Mouse (Mus musculus): ENCODE measurements at regions not wholly inside any gene's neighbourhood (a gene's known extent, or its start where the extent isn't known, plus 50 kb on each side); places are given as distances from the start of the nearest gene placed in this dataset.

DNA sequence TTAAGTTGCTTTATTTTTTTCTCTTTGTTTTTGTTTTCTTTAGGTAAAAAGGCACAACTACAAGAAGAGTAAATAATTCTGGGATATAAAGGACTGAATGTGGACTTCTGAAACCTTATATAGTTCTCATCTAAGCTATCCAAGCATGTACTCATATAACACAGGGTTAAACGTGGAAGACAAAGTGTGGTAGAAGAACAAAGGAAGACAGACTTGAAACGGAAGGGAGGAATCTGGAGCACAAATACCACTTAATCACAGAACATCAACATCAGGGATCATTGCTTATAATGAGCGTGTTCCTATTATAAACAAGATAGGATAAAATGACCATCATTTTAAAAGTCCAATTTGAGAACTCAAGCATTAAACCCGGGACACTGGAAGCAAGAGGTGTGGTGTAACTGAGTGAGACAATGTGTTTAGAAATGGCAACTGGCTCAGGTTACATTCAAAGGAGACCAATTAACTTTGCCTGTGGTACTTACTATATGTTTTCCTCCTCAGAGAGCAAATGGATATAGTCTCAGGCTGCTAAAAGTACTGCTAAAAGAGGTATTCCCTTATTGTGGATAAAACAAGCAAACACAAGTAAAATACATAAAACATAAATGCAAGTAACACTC lies 96.1 kb upstream of the Hdgfl1 start:
- no peak overlapping the region for H3K4me2 ChIP-seq (ENCODE audit: insufficient read depth, low read depth, poor library complexity, severe bottlenecking)
- H3K79me2 ChIP-seq (replicated peaks; ENCODE audit: control insufficient read depth, extremely low read depth, insufficient read depth, poor library complexity, severe bottlenecking): no peaks in the 10 kb centered on the region
- in situ Hi-C loops (cut with MboI; ENCODE audit: low pct_ligation_motif_present, low pct_unique_long_range_greater_than_20kb, low sequenced_read_pairs): no loop called here
- no peak overlapping the region for H3K27ac ChIP-seq (ENCODE audit: insufficient read depth, low read depth)
- H3K9ac ChIP-seq (ENCODE audit: insufficient read depth, low read depth): no peak overlapping the region
- dilution Hi-C loops (cut with MboI; ENCODE audit: extremely low pct_ligation_motif_present, extremely low pct_unique_long_range_greater_than_20kb, low sequenced_read_pairs): no loop called here
- no peaks in the 10 kb centered on the region for H3K27me3 ChIP-seq (replicated peaks)
- H3K4me3 ChIP-seq (replicated peaks in 1 of 3; ENCODE audit: low read depth in 2 of 3, low read length in 2 of 3, poor library complexity in 1 of 3): no peak overlapping the region
- no peak for DNase-seq (ENCODE audit: extremely low read depth)
- no peaks in the 10 kb centered on the region for H3K36me3 ChIP-seq (replicated peaks in 1 of 2; ENCODE audit: control insufficient read depth in 1 of 2, insufficient read depth in 1 of 2, low read length in 1 of 2)
- H3K4me1 ChIP-seq (ENCODE audit: control insufficient read depth in 1 of 2, insufficient read depth in 2 of 2): peaks cover 0 to 5% of the 10 kb centered on the region in 2 experiments; a peak in 1 of 4 replicates
- H3K9me3 ChIP-seq (replicated peaks; ENCODE audit: low read length): no peaks in the 10 kb centered on the region
- no peak for TF ChIP-seq ZC3H11A (IDR thresholded peaks at IDR 0.05; ENCODE audit: low read depth, low read length)
- TF ChIP-seq USF2 (conservative IDR thresholded peaks at IDR 0.05; ENCODE audit: low read depth, low read length): no peak
- TF ChIP-seq CHD1 (IDR thresholded peaks at IDR 0.05; ENCODE audit: low read depth, low read length): no peak
- no peak for TF ChIP-seq CTCF (conservative IDR thresholded peaks at IDR 0.05 in 1 of 2, IDR thresholded peaks at IDR 0.05 in 1 of 2; ENCODE audit: low read depth in 2 of 2, low read length in 2 of 2)
- TF ChIP-seq HCFC1 (IDR thresholded peaks at IDR 0.05; ENCODE audit: low read depth, low read length): no peak
- no peak for TF ChIP-seq PAX5 (IDR thresholded peaks at IDR 0.05; ENCODE audit: low read length)
- no peak for TF ChIP-seq BHLHE40 (IDR thresholded peaks at IDR 0.05; ENCODE audit: low read depth, low read length)
- no peak for TF ChIP-seq POLR2A (IDR thresholded peaks at IDR 0.05; ENCODE audit: low read depth, low read length)
- TF ChIP-seq SMC3 (IDR thresholded peaks at IDR 0.05; ENCODE audit: low read depth, low read length): no peak
- TF ChIP-seq MXI1 (IDR thresholded peaks at IDR 0.05; ENCODE audit: low read depth, low read length): no peak

DNA sequence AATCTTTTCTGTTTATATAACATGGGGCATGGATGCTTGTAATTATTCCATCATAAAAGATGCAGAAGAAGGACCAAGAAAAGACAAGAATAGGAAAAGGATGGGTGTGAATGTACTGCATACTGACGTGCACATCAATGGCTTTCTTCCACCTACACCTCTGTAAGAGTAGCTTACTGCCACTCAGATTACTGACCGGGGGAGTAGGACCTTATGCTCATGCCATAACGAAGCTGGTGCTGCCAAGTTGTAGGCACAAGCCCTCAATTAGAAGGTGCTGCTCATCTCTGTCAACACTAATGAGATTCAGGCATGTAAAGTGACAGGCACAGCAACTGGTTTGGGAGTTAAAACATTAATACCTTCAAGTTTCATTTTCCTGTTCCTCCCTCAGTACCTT lies 97.8 kb upstream of the Hdgfl1 start:
- dilution Hi-C loops (cut with MboI; ENCODE audit: extremely low pct_ligation_motif_present, extremely low pct_unique_long_range_greater_than_20kb, low sequenced_read_pairs): no loop called here
- H3K36me3 ChIP-seq (replicated peaks in 1 of 2; ENCODE audit: control insufficient read depth in 1 of 2, insufficient read depth in 1 of 2, low read length in 1 of 2): no peaks in the 10 kb centered on the region

More for the DNA sequence above, 97.8 kb upstream of the Hdgfl1 start:
- Histone ChIP-seq H3K79me2 (replicated peaks; ENCODE audit: control insufficient read depth, extremely low read depth, insufficient read depth, poor library complexity, severe bottlenecking) (no peaks in the 10 kb centered on the region), H3K4me1 (ENCODE audit: control insufficient read depth in 1 of 2, insufficient read depth in 2 of 2) (peaks cover 0 to 5% of the 10 kb centered on the region in 2 experiments; a peak in 1 of 4 replicates), H3K27me3 (replicated peaks) (no peaks in the 10 kb centered on the region), H3K27ac (ENCODE audit: insufficient read depth, low read depth) (no peak overlapping the region), H3K4me3 (replicated peaks in 1 of 3; ENCODE audit: low read depth in 2 of 3, low read length in 2 of 3, poor library complexity in 1 of 3) (no peak overlapping the region), H3K9me3 (replicated peaks; ENCODE audit: low read length) (no peaks in the 10 kb centered on the region), H3K9ac (ENCODE audit: insufficient read depth, low read depth) (no peak overlapping the region), H3K4me2 (ENCODE audit: insufficient read depth, low read depth, poor library complexity, severe bottlenecking) (no peak overlapping the region)
- in situ Hi-C loops (cut with MboI; ENCODE audit: low pct_ligation_motif_present, low pct_unique_long_range_greater_than_20kb, low sequenced_read_pairs): no loop called here
- TF ChIP-seq CHD1 (IDR thresholded peaks at IDR 0.05; ENCODE audit: low read depth, low read length) (no peak), CTCF (conservative IDR thresholded peaks at IDR 0.05 in 1 of 2, IDR thresholded peaks at IDR 0.05 in 1 of 2; ENCODE audit: low read depth in 2 of 2, low read length in 2 of 2) (no peak), ZKSCAN1 (IDR thresholded peaks at IDR 0.05; ENCODE audit: borderline replicate concordance, low read depth, low read length) (no peak), EP300 (IDR thresholded peaks at IDR 0.05; ENCODE audit: low read length) (no peak), PAX5 (IDR thresholded peaks at IDR 0.05; ENCODE audit: low read length) (no peak), USF1 (IDR thresholded peaks at IDR 0.05; ENCODE audit: low read depth, low read length) (no peak), NRF1 (IDR thresholded peaks at IDR 0.05; ENCODE audit: low read depth, low read length) (no peak), ZNF384 (IDR thresholded peaks at IDR 0.05; ENCODE audit: low read depth, low read length) (no peak), MAX (IDR thresholded peaks at IDR 0.05; ENCODE audit: low read length) (no peak), MEF2A (IDR thresholded peaks at IDR 0.05; ENCODE audit: borderline replicate concordance, low read depth, low read length) (no peak), HCFC1 (IDR thresholded peaks at IDR 0.05; ENCODE audit: low read depth, low read length) (no peak), USF2 (conservative IDR thresholded peaks at IDR 0.05; ENCODE audit: low read depth, low read length) (no peak), JUN (IDR thresholded peaks at IDR 0.05; ENCODE audit: insufficient read depth, low read depth, low read length) (no peak), MXI1 (IDR thresholded peaks at IDR 0.05; ENCODE audit: low read depth, low read length) (no peak), POLR2A (IDR thresholded peaks at IDR 0.05; ENCODE audit: low read depth, low read length) (no peak), SIN3A (IDR thresholded peaks at IDR 0.05; ENCODE audit: low read length) (no peak), ZMIZ1 (IDR thresholded peaks at IDR 0.05; ENCODE audit: low read depth, low read length) (no peak), RAD21 (IDR thresholded peaks at IDR 0.05; ENCODE audit: low read depth, low read length) (no peak), TBP (conservative IDR thresholded peaks at IDR 0.05; ENCODE audit: low read depth, low read length) (no peak), KAT2A (IDR thresholded peaks at IDR 0.05; ENCODE audit: insufficient replicate concordance, low read length) (no peak)
- DNase-seq (ENCODE audit: extremely low read depth): no peak

Measured in CH12.LX (cell line).